8 mouse cellular contexts compared by ENCODE assay signal in the genomic region with DNA sequence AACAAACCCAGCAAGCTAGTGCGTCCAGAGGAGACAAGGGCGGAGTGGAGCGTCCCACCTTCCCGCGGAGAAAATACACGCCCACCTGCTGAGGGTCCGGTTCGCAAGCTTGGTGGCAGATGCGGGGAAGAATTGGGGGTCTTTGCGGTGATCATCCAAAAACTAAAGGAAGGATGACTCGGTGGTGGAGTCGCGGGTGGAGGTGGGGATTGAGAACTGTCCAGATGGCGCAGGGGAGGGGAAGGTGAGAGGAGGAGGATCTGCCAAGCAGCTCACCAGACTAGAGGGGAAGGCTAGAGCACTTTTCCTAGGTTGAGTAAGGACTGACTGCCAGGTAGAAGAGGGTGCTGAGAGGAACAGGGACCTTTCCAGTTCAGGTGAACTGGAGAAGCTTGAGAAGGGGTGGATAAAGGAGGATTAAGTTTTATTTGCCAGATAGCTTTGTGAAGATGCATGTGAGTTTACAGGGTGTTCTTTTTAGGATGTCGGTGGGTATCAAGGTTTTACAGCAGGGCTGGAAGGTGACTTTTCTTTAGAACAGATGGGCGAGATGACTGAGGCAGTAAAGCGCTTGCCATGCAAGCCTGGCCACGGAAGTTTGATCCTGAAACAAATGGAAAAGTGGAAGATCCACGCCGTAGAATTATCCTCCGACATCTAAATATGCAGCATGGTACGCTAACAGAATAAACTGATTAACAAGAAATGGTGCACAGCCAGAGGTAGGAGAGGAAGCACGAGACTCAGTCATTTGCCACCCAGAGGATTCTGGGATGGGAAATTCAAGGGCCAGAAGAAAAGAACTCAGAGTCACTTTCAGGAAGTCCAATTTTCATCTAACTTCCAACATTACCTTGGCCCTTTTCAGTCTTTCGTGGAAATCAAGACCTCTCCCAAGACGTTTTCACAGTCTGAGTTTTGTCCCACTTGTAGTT. TPM values are rescaled to one million over a fixed set of nuclear protein-coding genes. Genes with fewer than 3 reads are reported as not detected.
DNase-seq lines count a peak whose midpoint lies in the region; ATAC-seq and TF ChIP-seq lines count a peak whose summit lies in the region.

No protein-coding gene starts in this region.

- no peaks in the 10 kb centered on the region for H3K27me3 ChIP-seq in embryonic facial prominence, embryonic 14.5 days (replicated peaks; ENCODE audit: control insufficient read depth, insufficient read depth, low read length)
- no peaks in the 10 kb centered on the region for H3K27me3 ChIP-seq in hindbrain, postnatal 0 days (ENCODE audit: insufficient read depth, low read length)
- H3K27me3 ChIP-seq in lung, embryonic 16.5 days (ENCODE audit: control insufficient read depth, insufficient read depth, low read depth, low read length) = no peaks in the 10 kb centered on the region
- no peaks in the 10 kb centered on the region for H3K27me3 ChIP-seq in stomach, embryonic 16.5 days (ENCODE audit: control insufficient read depth, insufficient read depth, low read length)

- H3K36me3 ChIP-seq in ES-E14 (ENCODE audit: control insufficient read depth, insufficient read depth, low read length, poor library complexity, severe bottlenecking) = no peaks in the 10 kb centered on the region
- H3K36me3 ChIP-seq in embryonic facial prominence, embryonic 14.5 days (ENCODE audit: control insufficient read depth, insufficient read depth, low read length) = no peaks in the 10 kb centered on the region
- no peaks in the 10 kb centered on the region for H3K36me3 ChIP-seq in hindbrain, postnatal 0 days (ENCODE audit: insufficient read depth, low read length)
- no peaks in the 10 kb centered on the region for H3K36me3 ChIP-seq in lung, embryonic 16.5 days (ENCODE audit: control insufficient read depth, insufficient read depth, low read length)
- H3K36me3 ChIP-seq in stomach, embryonic 16.5 days (ENCODE audit: control insufficient read depth, insufficient read depth, low read length) = no peaks in the 10 kb centered on the region

- no peak for ATAC-seq in embryonic facial prominence, embryonic 14.5 days (ENCODE audit: low read depth)
- ATAC-seq in hindbrain, postnatal 0 days = no peak
- no peak for ATAC-seq in lung, embryonic 16.5 days (ENCODE audit: low read depth)
- ATAC-seq in stomach, embryonic 16.5 days (ENCODE audit: insufficient read depth, low FRiP score) = no peak

- peak overlapping the region; percentile 62 for H3K9ac ChIP-seq in ES-E14 (ENCODE audit: insufficient read depth, low read depth, low read length, poor library complexity, severe bottlenecking)
- peak overlapping the region; percentile 69 for H3K9ac ChIP-seq in embryonic facial prominence, embryonic 14.5 days (ENCODE audit: low read depth, low read length)
- peak overlapping the region; percentile 63 for H3K9ac ChIP-seq in hindbrain, postnatal 0 days (replicated peaks; ENCODE audit: low read length)
- H3K9ac ChIP-seq in lung, embryonic 16.5 days (ENCODE audit: low read length) = peak overlapping the region; percentile 82
- peak overlapping the region; percentile 86 for H3K9ac ChIP-seq in stomach, embryonic 16.5 days (ENCODE audit: low read length)

- no peak overlapping the region for H3K27ac ChIP-seq in ES-E14 (ENCODE audit: insufficient read depth, low read depth, low read length, poor library complexity, severe bottlenecking)
- H3K27ac ChIP-seq in embryonic facial prominence, embryonic 14.5 days (replicated peaks; ENCODE audit: low read depth, low read length) = peak overlapping the region; percentile 99
- H3K27ac ChIP-seq in hindbrain, postnatal 0 days = peak overlapping the region; percentile 99
- H3K27ac ChIP-seq in lung, embryonic 16.5 days (ENCODE audit: low read length) = peak overlapping the region; percentile 99
- peak overlapping the region; percentile 99 for H3K27ac ChIP-seq in stomach, embryonic 16.5 days (ENCODE audit: low read length)

- H3K9me3 ChIP-seq in ES-E14 (ENCODE audit: control insufficient read depth, insufficient read depth, low read depth, low read length) = no peaks in the 10 kb centered on the region
- no peaks in the 10 kb centered on the region for H3K9me3 ChIP-seq in embryonic facial prominence, embryonic 14.5 days (ENCODE audit: control insufficient read depth, low read length)
- no peaks in the 10 kb centered on the region for H3K9me3 ChIP-seq in hindbrain, postnatal 0 days (ENCODE audit: low read length)
- no peaks in the 10 kb centered on the region for H3K9me3 ChIP-seq in lung, embryonic 16.5 days (ENCODE audit: control insufficient read depth, low read length)
- H3K9me3 ChIP-seq in stomach, embryonic 16.5 days (replicated peaks; ENCODE audit: control insufficient read depth, low read length) = no peaks in the 10 kb centered on the region

- TF ChIP-seq CTCF in hindbrain, postnatal 0 days (IDR thresholded peaks at IDR 0.05; ENCODE audit: low read depth) = no peak

- 17% methylated on average over 25 of the region's 25 CpGs for WGBS in embryonic facial prominence, embryonic 14.5 days
- WGBS in hindbrain, postnatal 0 days = 17% methylated on average over 25 of the region's 25 CpGs
- WGBS in lung, embryonic 16.5 days = 18% methylated on average over 25 of the region's 25 CpGs
- 17% methylated on average over 25 of the region's 25 CpGs for WGBS in stomach, embryonic 16.5 days

- H3K4me1 ChIP-seq in ES-E14 (ENCODE audit: control insufficient read depth in 2 of 2, insufficient read depth in 2 of 2, low read length in 2 of 2, poor library complexity in 1 of 2) = peaks cover 8 to 19% of the 10 kb centered on the region in 2 experiments
- peaks cover 35% of the 10 kb centered on the region for H3K4me1 ChIP-seq in embryonic facial prominence, embryonic 14.5 days (ENCODE audit: control insufficient read depth, insufficient read depth, low read length)
- H3K4me1 ChIP-seq in hindbrain, postnatal 0 days (ENCODE audit: insufficient read depth, low read length) = peaks cover 14% of the 10 kb centered on the region
- H3K4me1 ChIP-seq in lung, embryonic 16.5 days (replicated peaks; ENCODE audit: control insufficient read depth, insufficient read depth, low read length) = peaks cover 44% of the 10 kb centered on the region
- peaks cover 44% of the 10 kb centered on the region for H3K4me1 ChIP-seq in stomach, embryonic 16.5 days (ENCODE audit: control insufficient read depth, insufficient read depth, low read length)

- H3K4me3 ChIP-seq in ES-E14 (ENCODE audit: insufficient read depth in 1 of 2, low read depth in 1 of 2, low read length in 2 of 2, poor library complexity in 1 of 2, severe bottlenecking in 1 of 2) = peak overlapping the region; percentile 52 to 64
- peak overlapping the region; percentile 54 for H3K4me3 ChIP-seq in embryonic facial prominence, embryonic 14.5 days (ENCODE audit: low read depth, low read length)
- H3K4me3 ChIP-seq in hindbrain, postnatal 0 days (ENCODE audit: low read length) = peak overlapping the region; percentile 52
- H3K4me3 ChIP-seq in lung, embryonic 16.5 days (ENCODE audit: low read length) = peak overlapping the region; percentile 66
- peak overlapping the region; percentile 64 for H3K4me3 ChIP-seq in stomach, embryonic 16.5 days (replicated peaks; ENCODE audit: low read length)

- peak overlapping the region; percentile 95 for H3K4me2 ChIP-seq in embryonic facial prominence, embryonic 14.5 days (ENCODE audit: low read depth, low read length)
- peak overlapping the region; percentile 99 for H3K4me2 ChIP-seq in hindbrain, postnatal 0 days (ENCODE audit: low read depth, low read length)
- peak overlapping the region; percentile 92 for H3K4me2 ChIP-seq in lung, embryonic 16.5 days (ENCODE audit: low read depth, low read length)
- H3K4me2 ChIP-seq in stomach, embryonic 16.5 days (ENCODE audit: low read depth, low read length) = peak overlapping the region; percentile 95

- in situ Hi-C loops in ES-E14 (cut with MboI; ENCODE audit: low sequenced_read_pairs in 2 of 2, unreplicated experiment in 2 of 2) = no loop called here

- peak; percentile 29 for DNase-seq in embryo, embryonic 10.5 days (ENCODE audit: low spot score)
- DNase-seq in embryo, embryonic 10 days (ENCODE audit: low spot score) = no peak
- no peak for DNase-seq in ES-E14 (ENCODE audit: low read depth, low spot score)
- DNase-seq in embryonic facial prominence, embryonic 14.5 days (ENCODE audit: low spot score) = peak; percentile 36
- DNase-seq in hindbrain, postnatal 0 days (ENCODE audit: low spot score) = peak; percentile 49
- DNase-seq in urinary bladder, postnatal 10 days (ENCODE audit: low spot score) = no peak

TF ChIP-seq in ES-E14, 5 proteins besides CTCF, POLR2A, EP300 and RAD21:
- TF ChIP-seq ZNF384 (IDR thresholded peaks at IDR 0.05; ENCODE audit: low read depth, low read length) = no peak
- no peak for TF ChIP-seq CHD2 (IDR thresholded peaks at IDR 0.05; ENCODE audit: low read depth, low read length)
- TF ChIP-seq MAFK (IDR thresholded peaks at IDR 0.05; ENCODE audit: insufficient read depth, low read depth, low read length) = no peak
- TF ChIP-seq HCFC1 (IDR thresholded peaks at IDR 0.05; ENCODE audit: borderline replicate concordance, insufficient read depth, low read length) = no peak
- no peak for TF ChIP-seq ZC3H11A (IDR thresholded peaks at IDR 0.05; ENCODE audit: borderline replicate concordance, low read depth, low read length)
TF ChIP-seq in ES-E14: peak in this region for 0.

RNA-seq across cellular contexts. Expression of gene Mef2d, which starts 2.7 kb away (rescaled TPM):
- total RNA-seq in ES-E14 (2012; rRNA removed) = 8.8 and 10.4 TPM in 2 replicates
- polyA plus RNA-seq in embryonic facial prominence, embryonic 14.5 days (2014; fragmentation: Nextera tagmentation; extraction: Ambion mirVana) = 36.8 and 41.7 TPM in 2 replicates
- total RNA-seq in hindbrain, postnatal 0 days (2014; rRNA removed) = 44.0 and 50.3 TPM in 2 replicates
- polyA plus RNA-seq in hindbrain, postnatal 0 days (2015; fragmentation: Nextera tagmentation; extraction: Ambion mirVana) = 13.4 and 19.2 TPM in 2 replicates
- polyA plus RNA-seq in lung, embryonic 16.5 days (2015; fragmentation: Nextera tagmentation; extraction: Ambion mirVana) = 19.9 and 22.9 TPM in 2 replicates
- polyA plus RNA-seq in stomach, embryonic 16.5 days (2015; fragmentation: Nextera tagmentation; extraction: Ambion mirVana) = 15.4 and 18.2 TPM in 2 replicates

RNA-seq across cellular contexts. Expression of gene Iqgap3, which starts 57.7 kb away (rescaled TPM):
- 60.3 and 81.2 TPM in 2 replicates for total RNA-seq in ES-E14 (2012; rRNA removed)
- 16.2 and 21.0 TPM in 2 replicates for polyA plus RNA-seq in embryonic facial prominence, embryonic 14.5 days (2014; fragmentation: Nextera tagmentation; extraction: Ambion mirVana)
- total RNA-seq in hindbrain, postnatal 0 days (2014; rRNA removed) = 8.0 and 9.6 TPM in 2 replicates
- polyA plus RNA-seq in hindbrain, postnatal 0 days (2015; fragmentation: Nextera tagmentation; extraction: Ambion mirVana) = 2.9 and 3.6 TPM in 2 replicates
- 23.4 and 26.9 TPM in 2 replicates for polyA plus RNA-seq in lung, embryonic 16.5 days (2015; fragmentation: Nextera tagmentation; extraction: Ambion mirVana)
- 17.1 and 22.0 TPM in 2 replicates for polyA plus RNA-seq in stomach, embryonic 16.5 days (2015; fragmentation: Nextera tagmentation; extraction: Ambion mirVana)

Comparison
In these comparisons a context has a peak if more than half of its experiments do, and no peak if none do; other contexts are left out.
1. DNase-seq: peak in embryo, embryonic 10.5 days (single experiment), embryonic facial prominence, embryonic 14.5 days (single experiment) and hindbrain, postnatal 0 days (single experiment); none in embryo, embryonic 10 days (single experiment), ES-E14 (single experiment) and urinary bladder, postnatal 10 days (single experiment).
2. Peak in every context shown above with its lines, with median percentiles within 50 percentile points of each other: H3K4me3 ChIP-seq, H3K9ac ChIP-seq and H3K4me2 ChIP-seq.